Mouse (Mus musculus) adipose tissue, adult 10 weeks (tissue): ENCODE measurements around the gene AC131692.1. TPM values are rescaled to one million over a fixed set of nuclear protein-coding genes. Genes with fewer than 3 reads are reported as not detected.

Source experiments
- polyA plus RNA-seq: library from polyadenylated mRNA; stranded (reverse); fragments of 350-450 nt; fragmentation: Illumina TruSeq; extraction: RNeasy Lipid Tissue Mini Kit (QIAGEN cat#74804); gene quantifications from one replicate; pipeline ENCODE4 v1.2.3, GENCODE M21; 2014; ENCODE audit warnings: low read depth, low replicate concordance

The AC131692.1 gene
- polyA plus RNA-seq, 1 experiment from 2014 or later: 2.4 TPM

Other genes with a start within 250 kb of the AC131692.1 start
- 8.9 TPM for gene Frmd8, start 219.1 kb upstream of the AC131692.1 start, polyA plus RNA-seq
- 18.2 TPM for gene Slc25a45, start 216.6 kb upstream of the AC131692.1 start, polyA plus RNA-seq
- 0.92 TPM for gene Tigd3, start 200.3 kb upstream of the AC131692.1 start, polyA plus RNA-seq
- gene Dpf2, start 181.4 kb upstream of the AC131692.1 start, polyA plus RNA-seq: 49.7 TPM
- 6.9 TPM for gene Cdc42ep2, start 169.6 kb upstream of the AC131692.1 start, polyA plus RNA-seq
- 16.5 TPM for gene Pola2, start 130.2 kb upstream of the AC131692.1 start, polyA plus RNA-seq
- gene Slc22a20, start 108.3 kb upstream of the AC131692.1 start, polyA plus RNA-seq: not detected
- gene Capn1, start 78.5 kb upstream of the AC131692.1 start, polyA plus RNA-seq: 67.4 TPM
- gene Syvn1, start 47.8 kb upstream of the AC131692.1 start, polyA plus RNA-seq: 75.1 TPM
- 40.4 TPM for gene Mrpl49, start 36.6 kb upstream of the AC131692.1 start, polyA plus RNA-seq
- 1,555 TPM for gene Fau, start 36.6 kb upstream of the AC131692.1 start, polyA plus RNA-seq
- gene Znhit2, start 33.2 kb upstream of the AC131692.1 start, polyA plus RNA-seq: 32.8 TPM
- gene Tm7sf2, start 26.0 kb upstream of the AC131692.1 start, polyA plus RNA-seq: 73.5 TPM
- 36.4 TPM for gene Vps51, start 17.2 kb upstream of the AC131692.1 start, polyA plus RNA-seq
- 0.74 TPM for gene Tmem262, start 14.4 kb upstream of the AC131692.1 start, polyA plus RNA-seq
- not detected for gene Gm28374, start 12.2 kb upstream of the AC131692.1 start, polyA plus RNA-seq
- 51.5 TPM for gene Zfpl1, start 9.5 kb upstream of the AC131692.1 start, polyA plus RNA-seq
- gene Cdca5, start 9.4 kb upstream of the AC131692.1 start, polyA plus RNA-seq: 0.98 TPM
- not detected for gene Naaladl1, start 11.4 kb downstream of the AC131692.1 start, polyA plus RNA-seq
- gene Sac3d1, start 24.2 kb downstream of the AC131692.1 start, polyA plus RNA-seq: 10.6 TPM
- 20.6 TPM for gene Snx15, start 33.9 kb downstream of the AC131692.1 start, polyA plus RNA-seq
- 1.4 TPM for gene Batf2, start 46.6 kb downstream of the AC131692.1 start, polyA plus RNA-seq
- gene Arl2, start 47.1 kb downstream of the AC131692.1 start, polyA plus RNA-seq: 52.1 TPM
- 0.65 TPM for gene Majin, start 90.0 kb downstream of the AC131692.1 start, polyA plus RNA-seq
- 0.84 TPM for gene Gpha2, start 132.0 kb downstream of the AC131692.1 start, polyA plus RNA-seq
- 33.8 TPM for gene Ppp2r5b, start 141.5 kb downstream of the AC131692.1 start, polyA plus RNA-seq
- 14.8 TPM for gene Atg2a, start 147.2 kb downstream of the AC131692.1 start, polyA plus RNA-seq
- 53.9 TPM for gene Ehd1, start 182.3 kb downstream of the AC131692.1 start, polyA plus RNA-seq
- 15.2 TPM for gene Cdc42bpg, start 212.0 kb downstream of the AC131692.1 start, polyA plus RNA-seq
- 23.6 TPM for gene Men1, start 240.6 kb downstream of the AC131692.1 start, polyA plus RNA-seq
- gene Map4k2, start 246.7 kb downstream of the AC131692.1 start, polyA plus RNA-seq: 36.8 TPM